Mouse (Mus musculus): ENCODE data around the gene Aspscr1. TPM values are rescaled to one million over a fixed set of nuclear protein-coding genes. Genes with fewer than 3 reads are reported as not detected.
A peak's percentile ranks its signal among the peaks of the same experiment; 100 is the strongest.

The Aspscr1 gene
- polyA plus RNA-seq, 1 experiment from 2014 or later, result 129 TPM

DNA sequence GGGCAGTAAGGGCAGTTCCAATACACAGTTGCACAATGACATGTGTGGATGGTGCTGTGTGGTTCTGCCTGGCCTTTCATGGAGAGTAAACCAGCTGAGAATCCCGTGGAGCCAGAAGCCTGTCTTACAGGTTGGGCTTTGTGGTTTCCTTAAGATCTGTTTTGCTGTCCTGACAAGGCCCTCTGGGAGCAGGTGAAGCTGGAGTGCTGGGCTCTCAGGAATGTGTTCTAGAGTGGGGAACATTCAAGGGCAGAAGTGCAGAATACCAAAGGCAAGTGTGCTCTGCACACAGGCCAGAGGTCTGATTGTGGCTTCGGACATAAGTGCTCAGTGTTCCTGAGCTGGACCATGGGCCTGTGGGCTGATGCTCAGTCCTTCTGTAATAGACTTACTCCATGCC lies 11.9 kb downstream of the Aspscr1 start:
- H3K27me3 ChIP-seq (replicated peaks; ENCODE audit: control insufficient read depth, insufficient read depth, low read length), result no peaks in the 10 kb centered on the region
- WGBS, result 96% methylated on average over 2 of the region's 2 CpGs
- peaks cover 80% of the 10 kb centered on the region for H3K36me3 ChIP-seq (ENCODE audit: control insufficient read depth, insufficient read depth, low read length)
- no peak overlapping the region for H3K4me2 ChIP-seq (ENCODE audit: low read length)
- H3K4me1 ChIP-seq (ENCODE audit: control insufficient read depth, insufficient read depth, low read length), result no peaks in the 10 kb centered on the region
- no peak overlapping the region for H3K27ac ChIP-seq (ENCODE audit: low read depth, low read length)
- no peaks in the 10 kb centered on the region for H3K9me3 ChIP-seq (replicated peaks; ENCODE audit: control insufficient read depth, low read length)
- ATAC-seq, result no peak
- no peak overlapping the region for H3K9ac ChIP-seq (ENCODE audit: low read length)
- H3K4me3 ChIP-seq (ENCODE audit: low read depth, low read length), result no peak overlapping the region
- DNase-seq (ENCODE audit: low spot score), result no peak

DNA sequence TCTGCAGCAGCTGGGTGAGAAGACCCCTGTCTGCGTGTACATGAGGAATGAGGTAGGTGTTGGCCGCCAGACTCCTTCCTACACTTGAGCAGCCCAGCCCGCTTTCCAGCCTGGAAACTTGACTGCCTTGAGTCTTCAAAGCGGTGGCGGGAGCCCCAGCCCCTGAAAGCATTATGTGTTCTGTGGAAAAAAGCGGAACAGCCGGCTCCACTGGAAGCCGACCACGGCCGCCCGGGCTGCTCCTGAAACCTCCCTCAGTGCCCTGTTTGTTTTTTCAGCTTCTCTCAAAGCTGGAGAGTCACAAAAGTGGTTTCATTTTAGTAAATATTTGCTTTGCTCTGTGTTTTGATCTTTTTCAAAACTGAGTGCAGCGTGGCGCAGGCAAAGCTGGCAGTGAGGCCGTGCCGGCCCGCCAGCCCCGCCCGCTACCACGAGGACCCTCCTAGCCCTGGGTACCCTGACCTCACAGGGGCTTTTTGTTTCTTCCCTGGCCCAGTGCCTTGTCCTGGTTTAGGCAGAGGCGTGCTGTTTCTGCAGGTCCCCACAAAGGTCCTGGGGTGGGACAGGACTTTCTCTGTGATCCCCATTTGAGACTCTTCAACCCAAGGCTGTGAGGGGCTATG lies 14.0 kb downstream of the Aspscr1 start:
- Histone ChIP-seq H3K4me1 (ENCODE audit: control insufficient read depth, insufficient read depth, low read length) (no peaks in the 10 kb centered on the region), H3K27me3 (replicated peaks; ENCODE audit: control insufficient read depth, insufficient read depth, low read length) (no peaks in the 10 kb centered on the region), H3K4me3 (ENCODE audit: low read depth, low read length) (no peak overlapping the region), H3K4me2 (ENCODE audit: low read length) (no peak overlapping the region), H3K9ac (ENCODE audit: low read length) (no peak overlapping the region), H3K27ac (ENCODE audit: low read depth, low read length) (no peak overlapping the region), H3K9me3 (replicated peaks; ENCODE audit: control insufficient read depth, low read length) (no peaks in the 10 kb centered on the region), H3K36me3 (ENCODE audit: control insufficient read depth, insufficient read depth, low read length) (peaks cover 69% of the 10 kb centered on the region)
- 83% methylated on average over 20 of the region's 20 CpGs for WGBS
- no peak for DNase-seq (ENCODE audit: low spot score)
- ATAC-seq, result no peak

DNA sequence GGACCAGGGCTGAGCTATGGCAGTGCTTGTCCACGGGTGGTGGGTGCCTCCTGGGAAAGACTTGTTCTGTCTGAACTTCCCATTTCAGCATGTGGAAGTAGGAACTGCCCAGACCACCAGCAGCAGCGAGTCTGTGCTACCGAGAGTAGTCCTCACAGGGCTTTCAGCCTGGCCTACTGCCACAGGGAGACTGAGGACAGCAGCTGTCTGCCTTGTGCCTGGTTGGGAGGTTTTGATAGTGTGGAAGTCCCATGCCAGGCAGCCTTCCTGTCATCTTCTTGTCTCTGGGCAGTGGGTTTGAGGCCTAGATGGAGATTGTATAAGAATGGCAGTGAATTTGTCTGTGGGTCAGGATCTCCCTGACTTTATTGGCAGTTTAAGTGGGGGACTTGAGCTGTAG lies 16.6 kb downstream of the Aspscr1 start:
- Histone ChIP-seq H3K27me3 (replicated peaks; ENCODE audit: control insufficient read depth, insufficient read depth, low read length) (no peaks in the 10 kb centered on the region), H3K9ac (ENCODE audit: low read length) (no peak overlapping the region), H3K4me2 (ENCODE audit: low read length) (no peak overlapping the region), H3K4me3 (ENCODE audit: low read depth, low read length) (no peak overlapping the region), H3K9me3 (replicated peaks; ENCODE audit: control insufficient read depth, low read length) (no peaks in the 10 kb centered on the region), H3K4me1 (ENCODE audit: control insufficient read depth, insufficient read depth, low read length) (no peaks in the 10 kb centered on the region), H3K27ac (ENCODE audit: low read depth, low read length) (no peak overlapping the region), H3K36me3 (ENCODE audit: control insufficient read depth, insufficient read depth, low read length) (peaks cover 62% of the 10 kb centered on the region)
- DNase-seq (ENCODE audit: low spot score) (no peak), ATAC-seq (no peak)
- 88% methylated on average over 3 of the region's 3 CpGs for WGBS

DNA sequence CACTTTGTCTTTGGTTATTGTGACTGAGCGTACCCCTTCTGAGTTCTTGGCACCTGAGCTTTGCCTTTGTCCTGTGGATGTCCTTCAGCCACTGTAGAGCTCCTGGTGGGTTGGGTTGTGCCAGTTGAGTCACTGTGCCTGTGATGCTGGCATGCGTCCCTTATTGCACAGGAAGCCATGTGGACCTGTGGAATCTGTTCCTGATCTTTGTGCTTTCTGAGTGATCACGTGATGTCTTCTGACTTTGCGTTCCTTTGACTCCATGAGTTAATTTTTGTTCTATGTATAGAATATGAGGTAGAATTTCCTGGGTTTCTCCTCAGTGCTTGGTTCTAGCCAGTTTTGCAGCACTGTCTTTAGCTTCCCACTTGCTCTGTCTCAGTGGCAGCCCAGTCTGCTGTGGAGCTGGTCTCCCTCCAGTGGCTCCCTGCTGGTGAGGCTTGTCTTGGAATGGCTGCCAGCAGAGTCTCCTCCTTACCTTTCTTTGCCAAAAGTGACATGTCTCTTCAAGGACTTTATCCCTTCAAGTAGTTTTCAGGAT lies 19.8 kb downstream of the Aspscr1 start:
- peaks cover 44% of the 10 kb centered on the region for H3K36me3 ChIP-seq (ENCODE audit: control insufficient read depth, insufficient read depth, low read length)
- no peak for ATAC-seq

DNA sequence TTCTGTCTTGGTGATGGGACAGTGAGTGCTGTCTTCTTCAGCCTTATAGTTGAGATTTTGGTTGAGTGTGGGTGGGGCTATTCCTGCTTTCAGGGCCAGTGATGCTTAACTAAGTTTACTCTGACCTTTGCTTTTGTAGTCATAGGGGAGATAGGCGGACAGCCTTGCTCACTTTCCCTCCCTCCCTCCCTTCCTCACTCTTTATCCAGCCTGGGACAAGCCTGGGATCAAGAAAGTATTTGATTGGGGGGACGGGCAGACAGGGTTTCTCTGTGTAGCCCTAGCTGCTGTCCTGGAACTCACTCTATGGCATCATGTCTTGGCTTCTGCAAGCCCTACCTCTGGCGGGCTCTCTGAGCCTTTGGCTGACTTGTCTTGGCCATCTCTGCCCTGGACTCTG lies 20.7 kb downstream of the Aspscr1 start:
- DNase-seq (ENCODE audit: low spot score) (no peak), ATAC-seq (no peak)
- no peak overlapping the region for H3K27ac ChIP-seq (ENCODE audit: low read depth, low read length)
- H3K4me1 ChIP-seq (ENCODE audit: control insufficient read depth, insufficient read depth, low read length), result no peaks in the 10 kb centered on the region
- H3K9ac ChIP-seq (ENCODE audit: low read length), result no peak overlapping the region
- H3K4me3 ChIP-seq (ENCODE audit: low read depth, low read length), result no peak overlapping the region
- 66% methylated on average over 3 of the region's 3 CpGs for WGBS
- no peaks in the 10 kb centered on the region for H3K9me3 ChIP-seq (replicated peaks; ENCODE audit: control insufficient read depth, low read length)
- peaks cover 35% of the 10 kb centered on the region for H3K36me3 ChIP-seq (ENCODE audit: control insufficient read depth, insufficient read depth, low read length)
- no peaks in the 10 kb centered on the region for H3K27me3 ChIP-seq (replicated peaks; ENCODE audit: control insufficient read depth, insufficient read depth, low read length)
- H3K4me2 ChIP-seq (ENCODE audit: low read length), result no peak overlapping the region

More for the DNA sequence above, 19.8 kb downstream of the Aspscr1 start:
- Histone ChIP-seq H3K4me2 (ENCODE audit: low read length) (no peak overlapping the region), H3K27ac (ENCODE audit: low read depth, low read length) (no peak overlapping the region), H3K4me1 (ENCODE audit: control insufficient read depth, insufficient read depth, low read length) (no peaks in the 10 kb centered on the region), H3K27me3 (replicated peaks; ENCODE audit: control insufficient read depth, insufficient read depth, low read length) (no peaks in the 10 kb centered on the region), H3K4me3 (ENCODE audit: low read depth, low read length) (no peak overlapping the region), H3K9me3 (replicated peaks; ENCODE audit: control insufficient read depth, low read length) (no peaks in the 10 kb centered on the region), H3K9ac (ENCODE audit: low read length) (no peak overlapping the region)
- DNase-seq (ENCODE audit: low spot score), result no peak
- WGBS, result 92% methylated on average over 4 of the region's 4 CpGs

DNA sequence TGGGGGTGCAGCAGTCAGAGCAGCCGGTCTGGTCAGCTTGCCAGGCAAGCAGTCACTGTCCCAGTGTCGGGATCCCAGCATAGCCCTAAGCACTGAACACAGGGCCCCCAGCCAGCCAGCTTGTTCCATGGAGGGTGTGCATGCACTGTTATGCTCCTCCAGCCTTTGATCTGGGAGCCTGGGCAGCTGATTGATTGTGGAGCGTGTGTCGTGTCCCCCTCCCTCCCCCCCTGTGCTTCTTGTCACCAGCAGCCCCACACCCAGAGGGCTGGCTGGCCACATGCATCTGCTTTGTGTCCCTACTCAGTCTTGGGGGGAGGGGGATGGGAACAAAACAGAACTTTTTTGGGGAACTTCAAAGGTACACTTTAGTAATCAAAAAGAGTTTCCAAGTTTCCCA lies 22.4 kb downstream of the Aspscr1 start:
- no peaks in the 10 kb centered on the region for H3K4me1 ChIP-seq (ENCODE audit: control insufficient read depth, insufficient read depth, low read length)
- DNase-seq (ENCODE audit: low spot score) (peak; percentile 59), ATAC-seq (peak; percentile 68; the same call in 1 of the 2 replicates)
- peaks cover 30% of the 10 kb centered on the region for H3K36me3 ChIP-seq (ENCODE audit: control insufficient read depth, insufficient read depth, low read length)
- H3K4me3 ChIP-seq (ENCODE audit: low read depth, low read length), result no peak overlapping the region
- H3K27ac ChIP-seq (ENCODE audit: low read depth, low read length), result no peak overlapping the region
- WGBS, result 25% methylated on average over 4 of the region's 4 CpGs
- no peak overlapping the region for H3K4me2 ChIP-seq (ENCODE audit: low read length)
- H3K9me3 ChIP-seq (replicated peaks; ENCODE audit: control insufficient read depth, low read length), result no peaks in the 10 kb centered on the region
- no peaks in the 10 kb centered on the region for H3K27me3 ChIP-seq (replicated peaks; ENCODE audit: control insufficient read depth, insufficient read depth, low read length)
- H3K9ac ChIP-seq (ENCODE audit: low read length), result no peak overlapping the region

DNA sequence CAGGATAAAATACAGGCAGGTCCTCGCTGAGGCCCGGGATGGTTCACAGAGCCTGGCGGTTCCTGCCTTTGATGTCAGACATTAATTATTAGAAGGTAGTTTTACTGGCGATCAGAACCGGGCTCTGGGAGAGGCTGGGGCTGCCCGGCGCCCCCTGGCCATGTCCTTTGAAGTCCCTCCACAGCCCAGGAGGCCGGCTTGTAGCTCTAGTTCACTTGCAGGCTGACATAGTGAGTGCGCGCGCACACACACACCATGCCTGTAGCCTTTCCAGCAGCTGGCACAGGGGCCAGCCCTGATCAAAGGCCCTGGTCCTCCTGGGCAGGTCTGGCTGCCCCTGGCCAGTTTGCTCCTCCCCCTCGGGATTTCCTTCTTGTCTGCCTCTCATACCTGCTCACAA lies 22.9 kb downstream of the Aspscr1 start:
- Histone ChIP-seq H3K9ac (ENCODE audit: low read length) (no peak overlapping the region), H3K4me1 (ENCODE audit: control insufficient read depth, insufficient read depth, low read length) (no peaks in the 10 kb centered on the region), H3K9me3 (replicated peaks; ENCODE audit: control insufficient read depth, low read length) (no peaks in the 10 kb centered on the region), H3K27me3 (replicated peaks; ENCODE audit: control insufficient read depth, insufficient read depth, low read length) (no peaks in the 10 kb centered on the region), H3K27ac (ENCODE audit: low read depth, low read length) (0 out of 2 replicates have a peak overlapping the region, but pooled peaks have one; percentile 29), H3K4me2 (ENCODE audit: low read length) (no peak overlapping the region), H3K36me3 (ENCODE audit: control insufficient read depth, insufficient read depth, low read length) (peaks cover 30% of the 10 kb centered on the region), H3K4me3 (ENCODE audit: low read depth, low read length) (no peak overlapping the region)
- peak; percentile 28 for DNase-seq (ENCODE audit: low spot score)
- 45% methylated on average over 12 of the region's 12 CpGs for WGBS
- no peak for ATAC-seq

DNA sequence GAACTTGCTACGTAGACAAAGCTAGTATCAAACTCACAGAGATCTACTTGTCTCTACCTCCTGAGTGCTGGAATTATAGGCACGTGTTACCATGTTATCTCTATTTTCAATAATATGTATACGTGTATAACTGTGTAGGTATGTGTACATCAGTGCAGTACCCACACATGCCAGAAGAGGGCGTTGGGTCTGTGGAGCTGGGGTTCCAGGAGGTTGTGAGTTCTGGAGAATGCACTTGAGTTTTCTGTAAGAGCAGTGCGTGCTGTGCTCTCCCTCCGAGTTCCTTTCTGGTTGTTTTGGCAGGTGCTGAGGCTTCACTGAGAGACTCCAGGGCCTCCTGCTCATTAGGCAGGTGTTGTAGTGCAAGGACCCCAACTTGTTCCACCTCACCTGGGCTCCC lies 23.8 kb downstream of the Aspscr1 start:
- H3K36me3 ChIP-seq (ENCODE audit: control insufficient read depth, insufficient read depth, low read length), result peaks cover 36% of the 10 kb centered on the region
- H3K4me1 ChIP-seq (ENCODE audit: control insufficient read depth, insufficient read depth, low read length), result no peaks in the 10 kb centered on the region
- no peak for ATAC-seq
- no peaks in the 10 kb centered on the region for H3K9me3 ChIP-seq (replicated peaks; ENCODE audit: control insufficient read depth, low read length)
- no peak overlapping the region for H3K4me3 ChIP-seq (ENCODE audit: low read depth, low read length)
- H3K27me3 ChIP-seq (replicated peaks; ENCODE audit: control insufficient read depth, insufficient read depth, low read length), result no peaks in the 10 kb centered on the region
- H3K4me2 ChIP-seq (ENCODE audit: low read length), result no peak overlapping the region
- WGBS, result 90% methylated on average over 6 of the region's 6 CpGs
- H3K9ac ChIP-seq (ENCODE audit: low read length), result no peak overlapping the region
- no peak overlapping the region for H3K27ac ChIP-seq (ENCODE audit: low read depth, low read length)
- no peak for DNase-seq (ENCODE audit: low spot score)

DNA sequence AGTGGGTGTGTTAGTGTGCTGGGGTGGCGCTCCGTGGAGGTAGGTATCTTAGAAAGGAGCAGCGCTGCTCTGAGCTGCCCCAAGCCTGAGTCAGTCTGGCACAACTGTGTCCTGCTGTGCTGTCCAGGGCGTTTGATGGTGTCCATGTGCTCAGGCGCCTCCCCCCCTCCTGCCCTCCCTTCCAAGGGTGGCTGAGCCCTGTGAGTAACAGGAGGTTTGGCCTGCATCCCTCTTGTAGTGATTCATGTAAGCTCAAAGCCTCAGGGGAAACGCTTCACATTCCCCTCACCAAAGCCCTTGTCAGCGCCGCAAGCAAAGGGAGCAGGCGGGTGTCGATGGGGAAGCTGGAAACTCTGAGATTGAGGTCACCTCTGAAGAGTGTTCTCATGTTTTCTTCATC lies 25.0 kb downstream of the Aspscr1 start:
- Histone ChIP-seq H3K27ac (ENCODE audit: low read depth, low read length) (no peak overlapping the region), H3K36me3 (ENCODE audit: control insufficient read depth, insufficient read depth, low read length) (peaks cover 45% of the 10 kb centered on the region), H3K9ac (ENCODE audit: low read length) (no peak overlapping the region), H3K4me3 (ENCODE audit: low read depth, low read length) (no peak overlapping the region), H3K4me1 (ENCODE audit: control insufficient read depth, insufficient read depth, low read length) (no peaks in the 10 kb centered on the region), H3K9me3 (replicated peaks; ENCODE audit: control insufficient read depth, low read length) (no peaks in the 10 kb centered on the region), H3K4me2 (ENCODE audit: low read length) (no peak overlapping the region), H3K27me3 (replicated peaks; ENCODE audit: control insufficient read depth, insufficient read depth, low read length) (no peaks in the 10 kb centered on the region)
- ATAC-seq, result no peak
- 67% methylated on average over 10 of the region's 10 CpGs for WGBS
- DNase-seq (ENCODE audit: low spot score), result no peak
